Mouse (Mus musculus) neural tube, embryonic 11.5 days (tissue): ENCODE data around the gene Hacd3. TPM values are rescaled to one million over a fixed set of nuclear protein-coding genes. Genes with fewer than 3 reads are reported as not detected.

Experiments
- ATAC-seq: fragments of 200-750 bp; cut with Nextera tagmentation; 2 replicates; pipeline ENCODE4 v1.8.0; 2017; ENCODE audit warnings: moderate number of reproducible peaks, mild to moderate bottlenecking, moderate TSS enrichment, moderate library complexity; ENCODE audit not compliant: insufficient read depth, low FRiP score, low TSS enrichment
- DNase-seq: peaks from one replicate; pipeline ENCODE4 v3.0.0-alpha.2; 2015; ENCODE audit warnings: low spot score
- H3K27ac ChIP-seq: fragments of 300-500 bp; sonication (generic); 2 replicates; pipeline ENCODE4 v1.5.1; 2014; ENCODE audit warnings: low read depth, mild to moderate bottlenecking, low read length
- H3K27me3 ChIP-seq: fragments of 300-500 bp; sonication (generic); 2 replicates; pipeline ENCODE4 v1.6.1; 2014; ENCODE audit warnings: mild to moderate bottlenecking, low read length, mixed read lengths; ENCODE audit not compliant: control insufficient read depth, insufficient read depth
- H3K36me3 ChIP-seq: fragments of 300-500 bp; sonication (generic); 2 replicates; pipeline ENCODE4 v1.6.1; 2014; ENCODE audit warnings: mild to moderate bottlenecking, low read length, moderate library complexity, mixed read lengths; ENCODE audit not compliant: control insufficient read depth, insufficient read depth
- H3K4me1 ChIP-seq: fragments of 300-500 bp; sonication (generic); 2 replicates; pipeline ENCODE4 v1.6.1; 2014; ENCODE audit warnings: low read length, mixed read lengths; ENCODE audit not compliant: control insufficient read depth, insufficient read depth
- H3K4me2 ChIP-seq: fragments of 300-500 bp; sonication (generic); 2 replicates; pipeline ENCODE4 v1.6.1; 2014; ENCODE audit warnings: low read depth, mild to moderate bottlenecking, moderate library complexity
- H3K4me3 ChIP-seq: fragments of 300-500 bp; sonication (generic); 2 replicates; pipeline ENCODE4 v1.5.1; 2014; ENCODE audit warnings: low read depth, low read length
- H3K9ac ChIP-seq: fragments of 300-500 bp; sonication (generic); 2 replicates; pipeline ENCODE4 v1.6.1; 2014; ENCODE audit warnings: mild to moderate bottlenecking, low read length
- H3K9me3 ChIP-seq: fragments of 300-500 bp; sonication (generic); 2 replicates; pipeline ENCODE4 v1.6.1; 2016; ENCODE audit warnings: low read length; ENCODE audit not compliant: control insufficient read depth
- WGBS: fragments of 180-500 bp; shearing (Covaris S2); extraction: QIAGEN DNeasy Blood & Tissue Kit; methylation state at CpG from one replicate; pipeline ENCODE4 v1.1.7; 2014; 5-methylcytosine and 5-hydroxymethylcytosine counted together
- polyA plus RNA-seq: library from polyadenylated mRNA; unstranded; fragments of >200 nt; fragmentation: Nextera tagmentation; extraction: Ambion mirVana; gene quantifications from 2 replicates; pipeline ENCODE4 v1.2.1, GENCODE M21; 2014

Hacd3 gene
- polyA plus RNA-seq, 1 experiment from 2014 or later = 105 TPM

GRCm38 (mm10) chr9:64981904-64982303 is 39.6 kb downstream of the Hacd3 start:
- H3K4me3 ChIP-seq = no peak overlapping the region
- H3K9ac ChIP-seq = no peak overlapping the region
- no peak overlapping the region for H3K27ac ChIP-seq
- ATAC-seq = no peak
- no peak overlapping the region for H3K4me2 ChIP-seq
- no peak for DNase-seq
- H3K4me1 ChIP-seq = no peaks in the 10 kb centered on the region
- H3K36me3 ChIP-seq = peaks cover 12% of the 10 kb centered on the region
- H3K9me3 ChIP-seq = no peaks in the 10 kb centered on the region
- WGBS = 69% methylated on average over 1 of the region's 1 CpGs
- H3K27me3 ChIP-seq = no peaks in the 10 kb centered on the region

- Histone ChIP-seq H3K27me3 (no peaks in the 10 kb centered on the region), H3K4me2 (no peak overlapping the region), H3K4me3 (no peak overlapping the region), H3K9me3 (no peaks in the 10 kb centered on the region), H3K9ac (no peak overlapping the region), H3K27ac (no peak overlapping the region), H3K36me3 (peaks cover 8% of the 10 kb centered on the region), H3K4me1 (no peaks in the 10 kb centered on the region)
- 84% methylated on average over 3 of the region's 3 CpGs for WGBS
- ATAC-seq (no peak), DNase-seq (no peak)
These were observed 40.9 kb downstream of the Hacd3 start for GRCm38 (mm10) chr9:64980548-64980947.

- Histone ChIP-seq H3K9me3 (no peaks in the 10 kb centered on the region), H3K4me3 (peak overlapping the region; percentile 70), H3K36me3 (no peaks in the 10 kb centered on the region; the same call in 1 of the 2 replicates), H3K27ac (peak overlapping the region; percentile 54; the same call in 1 of the 2 replicates), H3K4me1 (peaks cover 7% of the 10 kb centered on the region; the same call in 1 of the 2 replicates), H3K4me2 (peak overlapping the region; percentile 69), H3K9ac (peak overlapping the region; percentile 84), H3K27me3 (no peaks in the 10 kb centered on the region)
- WGBS = 0% methylated on average over 16 of the region's 17 CpGs
- DNase-seq = no peak
- ATAC-seq = peak; percentile 72; the same call in 1 of the 2 replicates
These were observed 60.5 kb downstream of the Hacd3 start for GRCm38 (mm10) chr9:64960978-64961320.

- peak; percentile 99 for DNase-seq
- Histone ChIP-seq H3K27ac (peak within 1 kb of the TSS; percentile 54; the same call in 1 of the 2 replicates), H3K27me3 (no peaks in the 10 kb centered on the region), H3K9ac (peak within 1 kb of the TSS; percentile 84), H3K9me3 (no peaks in the 10 kb centered on the region), H3K36me3 (no peaks in the 10 kb centered on the region; the same call in 1 of the 2 replicates), H3K4me2 (peak within 1 kb of the TSS; percentile 69), H3K4me1 (peaks cover 7% of the 10 kb centered on the region; the same call in 1 of the 2 replicates), H3K4me3 (peak within 1 kb of the TSS; percentile 70)
- ATAC-seq = peak; percentile 93
- WGBS = 5% methylated on average over 29 of the region's 29 CpGs
These were observed 61.1 kb downstream of the Hacd3 start, which contains the start of gene Ints14 for GRCm38 (mm10) chr9:64960117-64960977. Gene Ints14 (plus strand): TSS chr9:64960905.

GRCm38 (mm10) chr9:64957276-64957675 is 64.2 kb downstream of the Hacd3 start:
- 91% methylated on average over 3 of the region's 3 CpGs for WGBS
- ATAC-seq = no peak
- no peak overlapping the region for H3K4me2 ChIP-seq
- DNase-seq = no peak
- H3K4me3 ChIP-seq = no peak overlapping the region
- H3K36me3 ChIP-seq = no peaks in the 10 kb centered on the region
- H3K9me3 ChIP-seq = no peaks in the 10 kb centered on the region
- H3K27ac ChIP-seq = no peak overlapping the region
- H3K9ac ChIP-seq = no peak overlapping the region
- peaks cover 7% of the 10 kb centered on the region; the same call in 1 of the 2 replicates for H3K4me1 ChIP-seq
- no peaks in the 10 kb centered on the region for H3K27me3 ChIP-seq

- H3K4me3 ChIP-seq = no peak overlapping the region
- DNase-seq (peak; percentile 20), ATAC-seq (no peak)
- H3K9me3 ChIP-seq = no peaks in the 10 kb centered on the region
- no peaks in the 10 kb centered on the region for H3K27me3 ChIP-seq
- H3K9ac ChIP-seq = no peak overlapping the region
- no peaks in the 10 kb centered on the region for H3K36me3 ChIP-seq
- H3K27ac ChIP-seq = no peak overlapping the region
- H3K4me1 ChIP-seq = 0 out of 2 replicates have a peak, but pooled peaks cover 2% of the 10 kb centered on the region
- WGBS = 28% methylated on average over 12 of the region's 12 CpGs
- no peak overlapping the region for H3K4me2 ChIP-seq
These were observed 65.2 kb downstream of the Hacd3 start for GRCm38 (mm10) chr9:64956337-64956736.

GRCm38 (mm10) chr9:64953190-64953589 is 68.3 kb downstream of the Hacd3 start:
- H3K36me3 ChIP-seq = no peaks in the 10 kb centered on the region
- no peaks in the 10 kb centered on the region for H3K4me1 ChIP-seq
- H3K4me3 ChIP-seq = no peak overlapping the region
- 84% methylated on average over 7 of the region's 7 CpGs for WGBS
- no peak overlapping the region for H3K9ac ChIP-seq
- DNase-seq = no peak
- no peak overlapping the region for H3K27ac ChIP-seq
- H3K4me2 ChIP-seq = no peak overlapping the region
- no peaks in the 10 kb centered on the region for H3K9me3 ChIP-seq
- ATAC-seq = no peak
- H3K27me3 ChIP-seq = no peaks in the 10 kb centered on the region

- no peak overlapping the region for H3K4me2 ChIP-seq
- no peak overlapping the region for H3K9ac ChIP-seq
- DNase-seq = no peak
- WGBS = 26% methylated on average over 5 of the region's 5 CpGs
- H3K4me1 ChIP-seq = no peaks in the 10 kb centered on the region
- H3K36me3 ChIP-seq = no peaks in the 10 kb centered on the region
- H3K4me3 ChIP-seq = no peak overlapping the region
- no peak overlapping the region for H3K27ac ChIP-seq
- H3K9me3 ChIP-seq = no peaks in the 10 kb centered on the region
- H3K27me3 ChIP-seq = no peaks in the 10 kb centered on the region
- no peak for ATAC-seq
These were observed 69.4 kb downstream of the Hacd3 start for GRCm38 (mm10) chr9:64952055-64952454.

- Histone ChIP-seq H3K4me3 (no peak within 1 kb of the TSS), H3K27ac (no peak within 1 kb of the TSS), H3K9me3 (no peaks in the 10 kb centered on the region), H3K27me3 (no peaks in the 10 kb centered on the region), H3K9ac (no peak within 1 kb of the TSS), H3K36me3 (no peaks in the 10 kb centered on the region), H3K4me1 (no peaks in the 10 kb centered on the region), H3K4me2 (no peak within 1 kb of the TSS)
- ATAC-seq (no peak), DNase-seq (no peak)
- WGBS = 44% methylated on average over 11 of the region's 11 CpGs
These were observed 70.3 kb downstream of the Hacd3 start, which contains the start of gene Slc24a1 for GRCm38 (mm10) chr9:64951161-64951657. Gene Slc24a1 (minus strand): TSS chr9:64951607.
